Mouse (Mus musculus) ES-Bruce4 (cell line): ENCODE results near the gene Ttyh3. TPM values are rescaled to one million over a fixed set of nuclear protein-coding genes. Genes with fewer than 3 reads are reported as not detected.

Source experiments
- H3K27ac ChIP-seq: 2 replicates; pipeline ENCODE4 v1.5.1; 2012; ENCODE audit warnings: low read length, inconsistent platforms; ENCODE audit not compliant: insufficient read depth
- H3K27me3 ChIP-seq: 2 replicates; pipeline ENCODE4 v1.6.1; 2012; ENCODE audit warnings: mild to moderate bottlenecking, low read length, inconsistent platforms; ENCODE audit not compliant: control insufficient read depth, poor library complexity, insufficient read depth, severe bottlenecking
- H3K36me3 ChIP-seq: 2 replicates; pipeline ENCODE4 v1.6.1; 2012; ENCODE audit warnings: inconsistent platforms, mild to moderate bottlenecking, low read length, moderate library complexity; ENCODE audit not compliant: control insufficient read depth, poor library complexity, insufficient read depth, severe bottlenecking
- H3K4me1 ChIP-seq: one replicate; pipeline ENCODE4 v1.8.1; 2011; ENCODE audit warnings: low read length; ENCODE audit not compliant: control insufficient read depth, insufficient read depth
- H3K4me3 ChIP-seq: 2 replicates; pipeline ENCODE4 v1.5.1; 2011; ENCODE audit warnings: low read depth, mild to moderate bottlenecking, low read length
- H3K9ac ChIP-seq: 2 replicates; pipeline ENCODE4 v1.6.1; 2012; ENCODE audit warnings: low read depth, mild to moderate bottlenecking, inconsistent platforms; ENCODE audit not compliant: poor library complexity, severe bottlenecking
- H3K9me3 ChIP-seq: replicated peaks from 2 replicates; pipeline ENCODE4 v1.6.1; 2012; ENCODE audit warnings: mild to moderate bottlenecking, low read length, inconsistent platforms; ENCODE audit not compliant: control insufficient read depth, poor library complexity, insufficient read depth, severe bottlenecking
- CTCF ChIP-seq: IDR thresholded peaks from one replicate; pipeline ENCODE4 v1.8.1; 2011; ENCODE audit warnings: low read depth, low read length
- EP300 ChIP-seq: IDR thresholded peaks from 2 replicates; pipeline ENCODE4 v1.6.1; 2011; ENCODE audit warnings: low read depth, low read length; ENCODE audit not compliant: insufficient read depth
- POLR2A ChIP-seq: IDR thresholded peaks from one replicate; pipeline ENCODE4 v1.8.1; 2011; ENCODE audit warnings: low read length; ENCODE audit not compliant: insufficient read depth
- polyA plus RNA-seq: library from polyadenylated mRNA; stranded (reverse); fragments of >200 nt; gene quantifications from 2 replicates; pipeline ENCODE4 v1.2.4, GENCODE M21; 2011; ENCODE audit warnings: low read depth; ENCODE audit not compliant: missing spikeins, insufficient read depth, insufficient read length

The Ttyh3 gene
- polyA plus RNA-seq, 1 experiment: 19.1 TPM

GRCm38 (mm10) chr5:140638484-140638883 is 10.3 kb downstream of the Ttyh3 start:
- no peak for TF ChIP-seq CTCF
- TF ChIP-seq POLR2A: no peak
- TF ChIP-seq EP300: no peak
- Histone ChIP-seq H3K36me3 (no peaks in the 10 kb centered on the region), H3K27me3 (no peaks in the 10 kb centered on the region), H3K27ac (no peak overlapping the region), H3K9ac (no peak overlapping the region), H3K4me1 (no peaks in the 10 kb centered on the region), H3K9me3 (no peaks in the 10 kb centered on the region), H3K4me3 (no peak overlapping the region)

GRCm38 (mm10) chr5:140637989-140638388 is 10.8 kb downstream of the Ttyh3 start:
- Histone ChIP-seq H3K36me3 (no peaks in the 10 kb centered on the region), H3K9me3 (no peaks in the 10 kb centered on the region), H3K27me3 (no peaks in the 10 kb centered on the region), H3K4me3 (no peak overlapping the region), H3K4me1 (no peaks in the 10 kb centered on the region), H3K9ac (no peak overlapping the region), H3K27ac (no peak overlapping the region)
- TF ChIP-seq EP300 (no peak), CTCF (no peak), POLR2A (no peak)

GRCm38 (mm10) chr5:140637058-140637410 is 11.8 kb downstream of the Ttyh3 start:
- H3K4me3 ChIP-seq: no peak overlapping the region
- no peaks in the 10 kb centered on the region for H3K36me3 ChIP-seq
- no peaks in the 10 kb centered on the region for H3K4me1 ChIP-seq
- no peaks in the 10 kb centered on the region for H3K27me3 ChIP-seq
- H3K9ac ChIP-seq: no peak overlapping the region
- no peak for TF ChIP-seq EP300
- TF ChIP-seq CTCF: no peak
- TF ChIP-seq POLR2A: no peak
- no peak overlapping the region for H3K27ac ChIP-seq
- H3K9me3 ChIP-seq: no peaks in the 10 kb centered on the region

- H3K9ac ChIP-seq: no peak overlapping the region
- no peaks in the 10 kb centered on the region for H3K9me3 ChIP-seq
- H3K27ac ChIP-seq: no peak overlapping the region
- no peaks in the 10 kb centered on the region for H3K27me3 ChIP-seq
- no peaks in the 10 kb centered on the region for H3K36me3 ChIP-seq
- TF ChIP-seq EP300: no peak
- TF ChIP-seq CTCF: no peak
- no peak for TF ChIP-seq POLR2A
- H3K4me1 ChIP-seq: no peaks in the 10 kb centered on the region
- H3K4me3 ChIP-seq: no peak overlapping the region
Observed at GRCm38 (mm10) chr5:140636316-140637057, 12.3 kb downstream of the Ttyh3 start.

- Histone ChIP-seq H3K27me3 (no peaks in the 10 kb centered on the region), H3K4me1 (no peaks in the 10 kb centered on the region), H3K9me3 (no peaks in the 10 kb centered on the region), H3K36me3 (no peaks in the 10 kb centered on the region), H3K9ac (no peak overlapping the region), H3K4me3 (no peak overlapping the region), H3K27ac (no peak overlapping the region)
- no peak for TF ChIP-seq EP300
- no peak for TF ChIP-seq CTCF
- no peak for TF ChIP-seq POLR2A
Observed at GRCm38 (mm10) chr5:140634798-140635722, 13.8 kb downstream of the Ttyh3 start.

GRCm38 (mm10) chr5:140633432-140633831 is 15.4 kb downstream of the Ttyh3 start:
- Histone ChIP-seq H3K4me1 (no peaks in the 10 kb centered on the region), H3K9me3 (no peaks in the 10 kb centered on the region), H3K27ac (no peak overlapping the region), H3K36me3 (no peaks in the 10 kb centered on the region), H3K4me3 (no peak overlapping the region), H3K27me3 (no peaks in the 10 kb centered on the region), H3K9ac (no peak overlapping the region)
- no peak for TF ChIP-seq EP300
- no peak for TF ChIP-seq CTCF
- no peak for TF ChIP-seq POLR2A
